Mouse (Mus musculus) stomach, embryonic 16.5 days (tissue): Measurements from ENCODE around the gene Ift46. TPM values are rescaled to one million over a fixed set of nuclear protein-coding genes. Genes with fewer than 3 reads are reported as not detected.

Experiments used
- ATAC-seq: fragments of 200-750 bp; cut with Nextera tagmentation; 2 replicates; pipeline ENCODE4 v1.8.0; 2017; ENCODE audit warnings: moderate number of reproducible peaks, moderate TSS enrichment; ENCODE audit not compliant: insufficient read depth, low FRiP score
- H3K27ac ChIP-seq: fragments of 300-500 bp; sonication (generic); 2 replicates; pipeline ENCODE4 v1.5.1; 2014; ENCODE audit warnings: low read length
- H3K27me3 ChIP-seq: fragments of 300-500 bp; sonication (generic); 2 replicates; pipeline ENCODE4 v1.6.1; 2014; ENCODE audit warnings: low read length, control low read depth, mixed read lengths; ENCODE audit not compliant: control insufficient read depth, insufficient read depth
- H3K36me3 ChIP-seq: fragments of 300-500 bp; sonication (generic); 2 replicates; pipeline ENCODE4 v1.6.1; 2014; ENCODE audit warnings: low read length; ENCODE audit not compliant: control insufficient read depth, insufficient read depth
- H3K4me1 ChIP-seq: fragments of 300-500 bp; sonication (generic); 2 replicates; pipeline ENCODE4 v1.6.1; 2014; ENCODE audit warnings: low read length, control low read depth, mixed read lengths; ENCODE audit not compliant: control insufficient read depth, insufficient read depth
- H3K4me2 ChIP-seq: fragments of 300-500 bp; sonication (generic); 2 replicates; pipeline ENCODE4 v1.6.1; 2014; ENCODE audit warnings: low read depth, low read length, mixed read lengths
- H3K4me3 ChIP-seq: fragments of 300-500 bp; sonication (generic); replicated peaks from 2 replicates; pipeline ENCODE4 v1.5.1; 2014; ENCODE audit warnings: mild to moderate bottlenecking, low read length
- H3K9ac ChIP-seq: fragments of 300-500 bp; sonication (generic); 2 replicates; pipeline ENCODE4 v1.6.1; 2014; ENCODE audit warnings: low read length
- H3K9me3 ChIP-seq: fragments of 300-500 bp; sonication (generic); replicated peaks from 2 replicates; pipeline ENCODE4 v1.6.1; 2016; ENCODE audit warnings: low read length, control low read depth; ENCODE audit not compliant: control insufficient read depth
- WGBS: fragments of 180-500 bp; shearing (Covaris S2); extraction: QIAGEN DNeasy Blood & Tissue Kit; methylation state at CpG from one replicate; pipeline ENCODE4 v1.1.7; 2014; 5-methylcytosine and 5-hydroxymethylcytosine counted together
- polyA plus RNA-seq: library from polyadenylated mRNA; unstranded; fragments of >200 nt; fragmentation: Nextera tagmentation; extraction: Ambion mirVana; gene quantifications from 2 replicates; pipeline ENCODE4 v1.2.1, GENCODE M21; 2015

The Ift46 gene
- polyA plus RNA-seq, result 76.3 and 77.3 TPM in 2 replicates

DNA sequence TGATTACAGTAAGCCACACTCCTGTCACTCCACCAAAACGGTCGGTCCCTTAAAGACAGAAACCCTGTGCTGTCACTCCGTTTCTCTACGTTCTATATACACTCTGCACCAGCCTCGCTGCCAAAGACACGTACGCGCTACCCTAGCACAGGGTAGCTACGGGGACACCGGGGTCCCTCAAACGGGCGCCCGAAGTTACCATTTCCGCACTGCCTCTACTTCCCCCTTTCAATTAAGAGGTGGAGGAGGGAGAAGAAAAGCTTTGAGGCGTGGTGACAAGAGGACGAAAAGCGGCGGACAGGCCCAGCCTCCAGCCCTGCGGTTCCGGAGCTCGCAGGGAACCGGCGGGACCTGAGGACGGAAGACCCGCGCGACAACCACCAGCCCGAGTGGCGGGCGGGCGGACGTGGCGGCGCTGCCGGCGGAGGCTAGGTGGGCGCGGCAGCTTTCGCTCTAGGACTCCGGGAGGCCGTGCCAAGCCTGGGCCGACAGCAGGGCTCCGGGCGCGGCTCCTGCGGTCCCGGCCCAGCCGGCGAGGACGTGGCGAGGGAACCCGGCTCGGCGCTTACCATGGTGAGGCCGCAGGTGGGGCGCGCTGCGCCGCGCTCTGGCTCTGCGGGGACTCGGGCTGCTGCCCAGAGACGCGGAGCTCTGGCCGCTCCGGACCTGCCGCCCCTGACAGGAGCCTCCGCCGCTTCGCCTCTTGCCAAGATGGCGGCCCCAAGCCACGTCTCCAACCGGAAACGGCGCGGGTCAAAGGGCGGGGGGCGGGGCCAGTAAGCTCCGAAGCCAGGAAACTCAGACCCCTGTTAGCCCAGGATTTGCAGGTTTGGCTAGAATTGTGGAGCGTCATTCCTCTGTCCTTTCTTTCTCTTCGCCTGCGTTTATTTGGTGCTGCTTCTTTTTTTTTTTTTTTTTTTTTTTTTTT, at the start of gene Ift46, which contains the start of gene Arcn1:
Ift46 (plus strand) TSS at position 808 of the 928 bp plus-strand sequence.
Arcn1 (minus strand) TSS at position 745 of the 928 bp plus-strand sequence.
- peak within 1 kb of the TSS; percentile 98 for H3K27ac ChIP-seq
- peak within 1 kb of the TSS; percentile 98 for H3K9ac ChIP-seq
- H3K27me3 ChIP-seq, result no peaks in the 10 kb centered on the region
- peaks cover 18% of the 10 kb centered on the region for H3K4me1 ChIP-seq
- H3K4me3 ChIP-seq, result peak within 1 kb of the TSS; percentile 71
- WGBS, result under 1% methylated on average over 78 of the region's 82 CpGs
- peak; percentile 92 for ATAC-seq
- peak within 1 kb of the TSS; percentile 79 for H3K4me2 ChIP-seq
- H3K36me3 ChIP-seq, result no peaks in the 10 kb centered on the region
- H3K9me3 ChIP-seq, result no peaks in the 10 kb centered on the region

DNA sequence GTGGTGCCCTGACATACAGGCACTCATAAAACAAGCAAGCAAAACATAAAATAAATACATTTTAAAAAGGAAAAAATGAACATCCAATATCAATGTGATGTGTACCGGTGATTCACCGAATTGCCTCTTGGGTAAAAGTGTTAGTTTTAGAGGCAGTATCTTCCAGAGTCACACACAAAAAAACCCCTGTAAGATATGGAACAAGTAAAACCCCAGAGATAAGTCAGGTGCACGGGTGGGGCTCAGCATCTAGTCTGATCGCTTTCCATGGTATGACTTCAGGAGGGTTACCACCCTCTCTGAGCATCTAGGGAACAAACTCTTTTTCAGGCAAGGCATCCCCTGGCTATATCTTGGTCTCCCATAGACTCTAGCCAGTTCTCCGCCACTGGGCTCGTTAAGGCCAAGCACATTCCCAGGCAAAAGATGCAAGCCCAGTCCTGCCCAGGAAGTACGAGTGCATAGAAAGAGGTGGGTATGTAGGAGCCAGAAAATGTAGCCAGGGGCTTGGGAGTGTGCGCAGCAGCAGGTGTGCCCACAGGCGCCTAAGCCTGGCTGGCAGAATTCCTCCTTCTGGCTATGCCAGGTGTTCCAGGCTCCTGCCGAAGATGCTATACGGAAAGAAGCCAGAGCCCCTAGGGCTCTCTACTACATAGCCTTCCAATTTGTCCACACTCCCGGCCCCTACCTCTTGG, 48.6 kb upstream of the Ift46 start:
- no peak for ATAC-seq
- Histone ChIP-seq H3K9ac (no peak overlapping the region), H3K9me3 (no peaks in the 10 kb centered on the region), H3K36me3 (no peaks in the 10 kb centered on the region), H3K27ac (no peak overlapping the region), H3K4me2 (no peak overlapping the region), H3K4me3 (no peak overlapping the region), H3K27me3 (no peaks in the 10 kb centered on the region), H3K4me1 (peaks cover 23% of the 10 kb centered on the region)
- WGBS, result 83% methylated on average over 12 of the region's 12 CpGs

DNA sequence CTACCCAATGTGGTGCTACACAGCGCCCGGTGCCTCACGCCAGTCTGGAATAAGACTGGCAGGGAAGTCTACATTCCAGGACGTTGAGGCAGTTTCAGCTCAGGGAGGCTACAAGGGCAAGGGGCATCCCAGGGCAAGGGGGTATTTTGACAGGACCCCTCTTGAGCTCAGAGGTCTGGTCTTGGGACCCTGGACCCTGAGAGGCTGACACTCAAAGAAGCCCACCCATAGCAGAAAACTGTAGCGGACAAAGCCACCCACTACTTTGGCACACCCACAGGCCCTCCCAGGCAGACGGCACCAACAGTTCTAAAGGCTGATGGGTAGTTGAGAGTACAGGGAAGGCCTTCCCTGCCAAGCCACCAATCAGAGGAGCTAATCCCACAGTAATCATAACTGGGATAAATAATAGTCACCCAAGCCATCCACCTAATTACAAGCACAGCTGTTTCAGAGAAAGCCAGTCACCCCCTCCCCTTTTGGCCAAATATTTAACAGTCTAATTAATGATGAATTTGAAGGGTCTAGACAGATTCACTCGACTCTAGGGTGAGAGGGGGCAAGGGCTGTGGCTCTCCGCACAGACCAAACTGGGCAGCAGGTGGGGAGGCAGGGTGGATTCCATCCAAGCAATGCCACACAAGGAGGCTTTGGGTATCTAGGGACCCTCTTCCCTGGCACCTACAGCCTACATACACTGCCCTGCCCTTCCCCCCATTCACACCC, 47.9 kb upstream of the Ift46 start:
- Histone ChIP-seq H3K27me3 (no peaks in the 10 kb centered on the region), H3K4me2 (peak overlapping the region; percentile 94), H3K4me1 (peaks cover 30% of the 10 kb centered on the region), H3K36me3 (no peaks in the 10 kb centered on the region), H3K27ac (no peak overlapping the region), H3K4me3 (no peak overlapping the region), H3K9ac (no peak overlapping the region; the same call in 1 of the 2 replicates), H3K9me3 (no peaks in the 10 kb centered on the region)
- ATAC-seq, result no peak
- 65% methylated on average over 8 of the region's 8 CpGs for WGBS

DNA sequence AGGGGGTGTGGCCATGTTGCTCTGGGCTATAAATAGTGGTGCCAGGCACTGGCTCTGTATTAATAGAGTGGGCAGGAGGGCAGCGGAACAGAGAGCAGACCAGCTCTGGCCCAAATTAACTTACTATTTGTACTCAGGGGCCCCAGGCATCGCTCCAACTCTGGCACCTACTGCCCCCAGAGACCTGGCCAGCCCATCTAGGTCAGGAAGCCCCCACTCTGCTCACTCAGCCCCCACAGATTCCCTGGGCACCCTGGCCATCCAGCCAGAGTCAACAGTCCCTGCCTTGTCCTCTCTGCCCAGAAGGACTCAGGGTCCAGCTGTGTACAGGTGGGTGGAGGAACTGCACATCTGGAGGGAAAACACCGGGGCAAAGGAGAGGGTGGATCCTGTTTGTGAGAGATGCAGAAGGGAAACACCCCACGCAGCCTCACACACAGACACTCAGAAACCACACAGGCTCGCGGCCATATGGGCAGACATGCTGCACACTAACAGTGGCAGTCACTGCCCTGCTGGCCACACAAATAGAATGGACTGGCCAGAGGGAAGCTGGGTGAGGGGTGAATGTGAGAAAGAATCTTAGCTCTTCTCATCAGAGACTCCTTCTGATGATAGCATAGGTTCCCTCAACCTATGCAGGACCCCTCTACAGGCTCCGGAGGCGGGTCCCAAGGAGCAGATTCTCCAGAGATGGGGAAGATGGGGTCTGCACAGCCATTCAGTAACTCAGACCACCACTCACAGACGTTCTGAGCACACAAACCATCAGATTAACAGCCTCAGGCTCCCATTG, 47.2 kb upstream of the Ift46 start:
- Histone ChIP-seq H3K9me3 (no peaks in the 10 kb centered on the region), H3K4me3 (peak overlapping the region; percentile 63), H3K4me2 (peak overlapping the region; percentile 94), H3K27me3 (no peaks in the 10 kb centered on the region), H3K4me1 (peaks cover 32% of the 10 kb centered on the region), H3K9ac (peak overlapping the region; percentile 82), H3K27ac (peak overlapping the region; percentile 55), H3K36me3 (no peaks in the 10 kb centered on the region)
- WGBS, result 17% methylated on average over 9 of the region's 9 CpGs
- no peak; the same call in 1 of the 2 replicates for ATAC-seq

DNA sequence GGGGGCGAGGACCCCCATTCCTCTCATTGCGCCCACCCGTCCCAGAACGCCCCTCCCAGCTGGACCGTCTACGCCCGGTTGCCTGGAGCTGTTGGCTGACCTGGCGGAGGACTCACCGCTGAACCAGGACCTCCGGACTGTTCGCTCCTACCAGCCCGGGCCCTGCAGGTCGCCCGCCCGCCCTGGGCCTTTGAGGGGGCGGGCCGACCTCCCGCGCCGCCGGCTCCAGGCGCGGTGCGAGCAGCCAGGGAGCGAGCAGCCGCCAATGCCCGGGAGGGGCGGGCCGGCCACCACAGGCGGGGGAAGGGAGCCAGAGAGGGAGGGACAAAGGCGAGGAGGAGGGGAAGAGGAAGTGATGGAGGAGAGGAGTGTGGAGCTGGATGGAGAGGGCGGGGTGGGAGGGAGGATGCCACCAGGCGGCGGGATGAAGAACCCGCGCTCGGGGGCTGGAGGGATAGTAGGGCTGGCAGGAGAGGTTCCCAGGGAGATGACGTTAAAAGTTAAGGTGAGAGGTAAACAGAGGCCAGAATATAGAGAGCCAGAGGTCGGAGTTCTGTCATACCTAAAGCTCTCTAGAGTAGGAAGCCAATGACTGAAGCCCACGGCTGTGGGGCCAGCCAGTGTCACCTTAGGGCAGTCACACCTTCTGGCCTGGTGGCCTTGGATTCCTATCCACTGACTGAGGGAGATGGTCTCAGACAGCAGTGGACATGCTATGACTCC, 46.4 kb upstream of the Ift46 start:
- ATAC-seq, result peak; percentile 89
- peak overlapping the region; percentile 94 for H3K4me2 ChIP-seq
- H3K27ac ChIP-seq, result peak overlapping the region; percentile 55
- peak overlapping the region; percentile 82 for H3K9ac ChIP-seq
- peak overlapping the region; percentile 63 for H3K4me3 ChIP-seq
- H3K36me3 ChIP-seq, result no peaks in the 10 kb centered on the region
- no peaks in the 10 kb centered on the region for H3K27me3 ChIP-seq
- WGBS, result 1% methylated on average over 40 of the region's 40 CpGs
- H3K9me3 ChIP-seq, result no peaks in the 10 kb centered on the region
- peaks cover 32% of the 10 kb centered on the region for H3K4me1 ChIP-seq

DNA sequence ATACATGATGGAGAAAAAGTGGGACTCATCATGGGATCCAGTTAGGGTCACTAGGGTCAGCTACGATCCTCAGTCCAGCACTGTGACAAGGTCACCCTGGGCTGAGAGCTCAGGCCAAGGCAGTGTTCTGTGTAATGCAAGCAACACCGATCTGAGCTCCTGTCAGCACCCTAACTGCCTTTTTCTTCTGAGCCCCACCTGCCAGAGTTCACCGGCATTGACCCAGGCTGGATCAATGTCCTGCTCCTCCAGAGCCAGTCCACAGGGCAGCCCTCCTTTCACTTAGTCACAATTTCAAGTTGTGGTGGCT, 45.9 kb upstream of the Ift46 start:
- Histone ChIP-seq H3K27ac (no peak overlapping the region), H3K27me3 (no peaks in the 10 kb centered on the region), H3K4me2 (peak overlapping the region; percentile 94), H3K4me3 (peak overlapping the region; percentile 63; the same call in 1 of the 2 replicates), H3K9me3 (no peaks in the 10 kb centered on the region), H3K9ac (peak overlapping the region; percentile 82; the same call in 1 of the 2 replicates), H3K36me3 (no peaks in the 10 kb centered on the region), H3K4me1 (peaks cover 37% of the 10 kb centered on the region)
- 69% methylated on average over 3 of the region's 3 CpGs for WGBS
- ATAC-seq, result no peak

DNA sequence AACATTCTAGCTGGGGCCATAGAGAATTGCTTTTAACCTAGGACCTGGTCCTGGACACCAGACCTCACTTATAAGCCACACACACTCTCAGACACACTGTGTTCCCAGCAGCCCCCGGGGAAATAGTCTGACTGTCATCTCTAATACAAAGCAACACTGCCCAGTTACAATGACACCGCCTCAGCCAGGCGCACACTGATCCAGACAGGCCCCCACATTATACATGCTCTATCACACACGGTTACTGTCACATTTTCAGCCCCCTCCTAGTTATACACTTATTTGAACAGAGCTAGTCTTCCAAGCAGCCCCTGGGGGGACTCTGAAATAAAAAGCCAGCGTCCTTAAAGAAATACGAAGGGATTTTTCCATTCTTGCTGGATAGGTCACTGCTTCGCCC, 45.1 kb upstream of the Ift46 start:
- no peak for ATAC-seq
- H3K27me3 ChIP-seq, result no peaks in the 10 kb centered on the region
- H3K27ac ChIP-seq, result no peak overlapping the region
- H3K9me3 ChIP-seq, result no peaks in the 10 kb centered on the region
- H3K4me2 ChIP-seq, result no peak overlapping the region
- H3K9ac ChIP-seq, result no peak overlapping the region
- WGBS, result 73% methylated on average over 7 of the region's 7 CpGs
- H3K36me3 ChIP-seq, result no peaks in the 10 kb centered on the region
- no peak overlapping the region for H3K4me3 ChIP-seq
- H3K4me1 ChIP-seq, result peaks cover 37% of the 10 kb centered on the region

DNA sequence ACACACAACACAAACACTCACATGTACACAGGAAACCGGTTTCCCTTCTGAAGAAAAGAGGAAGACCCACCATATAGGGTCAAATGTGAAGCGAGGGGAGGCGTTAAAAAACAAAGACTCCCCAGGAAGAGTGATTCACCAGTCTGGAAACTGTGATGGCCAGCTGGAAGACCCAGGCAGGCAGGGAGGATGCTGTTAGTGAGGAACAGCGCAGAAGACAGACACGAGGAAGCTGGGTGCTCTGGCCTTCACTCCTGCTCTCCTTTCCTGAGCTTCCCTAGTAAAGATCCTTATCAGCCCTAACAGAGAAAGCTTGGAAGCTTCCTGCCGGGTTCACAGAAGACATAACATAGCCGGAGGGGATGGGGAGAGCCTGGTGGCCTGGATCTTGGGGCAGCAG, 44.7 kb upstream of the Ift46 start:
- H3K27ac ChIP-seq, result peak overlapping the region; percentile 32
- no peaks in the 10 kb centered on the region for H3K9me3 ChIP-seq
- H3K4me2 ChIP-seq, result no peak overlapping the region
- H3K9ac ChIP-seq, result no peak overlapping the region
- H3K4me3 ChIP-seq, result no peak overlapping the region
- ATAC-seq, result no peak
- H3K36me3 ChIP-seq, result no peaks in the 10 kb centered on the region
- no peaks in the 10 kb centered on the region for H3K27me3 ChIP-seq
- H3K4me1 ChIP-seq, result peaks cover 37% of the 10 kb centered on the region
- 44% methylated on average over 7 of the region's 7 CpGs for WGBS
